Mouse (Mus musculus) Muller cell, postnatal 12 days (primary cell): ENCODE results near the gene Chst12.
A peak's percentile ranks its signal among the peaks of the same experiment; 100 is the strongest.

Experiments used
- DNase-seq: peaks from one replicate; pipeline ENCODE4 v3.0.0-alpha.2; 2015; ENCODE audit errors: inconsistent ontology term

Chst12 gene

DNA sequence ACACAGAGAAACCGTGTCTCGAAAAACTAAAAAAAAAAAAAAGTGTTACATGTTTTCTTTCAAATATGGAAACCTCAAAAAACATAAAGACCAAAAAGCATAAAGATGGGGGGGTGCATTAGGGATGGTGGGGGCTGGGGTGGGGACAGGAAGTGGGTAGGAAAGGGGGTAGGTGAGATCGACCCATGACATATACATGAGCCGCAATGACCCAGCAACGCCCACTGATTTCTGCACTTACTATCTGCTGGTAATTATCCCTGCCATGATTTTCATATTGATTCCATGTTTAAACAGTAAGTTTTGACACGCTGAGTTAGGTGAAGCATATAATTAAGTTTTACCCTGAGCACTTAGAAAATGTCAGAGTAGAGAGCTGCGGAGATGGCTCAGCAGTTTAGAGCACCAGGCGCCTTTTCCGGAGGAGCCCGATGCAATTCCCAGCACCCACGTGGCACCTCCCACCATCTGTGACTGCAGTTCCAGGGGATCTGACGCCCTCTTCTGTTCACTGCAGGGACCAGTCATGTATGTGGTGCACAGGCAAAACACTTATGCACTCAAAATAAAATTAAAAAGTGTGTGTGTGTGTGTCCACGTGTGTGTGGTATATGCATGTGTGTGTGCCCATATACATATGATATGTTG is 65.0 kb downstream of the Chst12 start:
- no peak for DNase-seq

DNA sequence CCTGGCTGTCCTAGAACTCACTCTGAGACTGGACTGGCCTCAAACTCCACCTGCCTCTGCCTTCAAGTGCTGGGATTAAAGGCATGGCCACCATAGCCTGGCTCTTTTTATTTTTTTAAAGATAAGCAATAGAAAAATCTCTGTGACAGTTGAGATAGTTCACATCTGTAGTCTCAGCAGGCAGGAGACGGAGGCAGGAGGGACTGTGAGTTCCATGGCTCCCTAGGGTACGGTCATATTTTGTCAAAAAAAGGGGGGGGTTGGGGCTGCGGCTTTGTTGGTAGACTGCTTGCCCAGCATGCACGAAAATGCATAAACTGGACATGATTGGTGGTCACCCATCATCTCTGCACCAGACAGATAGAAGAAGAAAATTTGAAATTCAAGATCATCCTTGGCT is 65.9 kb downstream of the Chst12 start:
- DNase-seq = no peak

DNA sequence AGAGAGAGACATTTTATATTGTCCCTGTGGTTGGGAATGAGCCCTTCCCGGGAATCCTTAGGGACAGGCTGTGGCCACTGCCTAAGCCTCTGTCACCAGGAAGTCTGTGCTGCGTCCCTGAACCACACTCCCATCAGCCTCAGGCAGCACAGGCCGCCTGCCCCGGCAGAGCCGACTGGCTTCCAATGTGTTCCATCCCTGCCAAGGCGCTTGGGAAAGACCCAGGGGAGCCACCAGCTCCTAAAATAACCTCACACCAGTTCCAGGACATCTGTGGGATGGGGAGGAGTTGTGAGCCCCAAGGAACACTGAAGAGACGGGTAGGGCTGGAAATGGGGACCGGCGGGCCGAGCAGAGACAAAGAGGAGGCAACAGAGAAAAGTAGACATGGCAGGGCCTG is 66.3 kb downstream of the Chst12 start:
- DNase-seq = peak; percentile 30

DNA sequence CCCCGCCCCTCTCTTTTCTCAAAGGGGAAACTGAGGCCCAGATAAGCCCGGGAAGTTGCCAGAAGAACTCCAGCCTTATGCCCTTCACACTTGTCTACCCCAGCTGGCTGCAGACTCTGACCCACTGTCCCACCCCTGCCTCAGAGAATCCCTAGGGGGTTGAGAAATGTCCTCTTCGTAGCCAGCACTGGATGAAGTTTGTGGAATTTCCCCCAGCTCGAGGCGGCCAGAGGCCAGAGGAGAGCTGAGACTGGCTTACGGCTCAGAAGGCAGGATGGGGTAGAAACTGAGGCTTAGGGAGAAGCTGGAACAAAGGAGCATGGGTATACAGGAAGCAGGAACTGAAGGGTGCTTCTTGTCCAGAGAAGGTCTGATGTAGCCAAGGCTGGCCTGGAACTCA is 67.3 kb downstream of the Chst12 start:
- DNase-seq = no peak
